Mouse (Mus musculus): ENCODE measurements around the gene Spns2.
"Not testable (repeated sequence)": the region's sequence is repeated elsewhere in the genome, so short reads cannot be mapped to it uniquely, and the experiment has no call there.

Spns2 gene

GRCm38 (mm10) chr11:72436271-72436670 lies 53.4 kb downstream of the Spns2 start:
- no peak for DNase-seq (ENCODE audit: low spot score in 2 of 2)

GRCm38 (mm10) chr11:72435694-72436045 lies 54.0 kb downstream of the Spns2 start:
- no peak for DNase-seq (ENCODE audit: low spot score in 2 of 2)

- no peak for DNase-seq (ENCODE audit: low spot score in 2 of 2)
These were observed 54.6 kb downstream of the Spns2 start, which contains the start of gene Ggt6 for GRCm38 (mm10) chr11:72434963-72435693. Ggt6 (plus strand) TSS chr11:72435526.

GRCm38 (mm10) chr11:72430311-72431068 lies 59.2 kb downstream of the Spns2 start:
- not testable (repeated sequence) for DNase-seq (ENCODE audit: low spot score in 2 of 2)

- peak; percentile 47 to 67 for DNase-seq (ENCODE audit: low spot score in 2 of 2)
These were observed 60.4 kb downstream of the Spns2 start for GRCm38 (mm10) chr11:72429288-72429690.

GRCm38 (mm10) chr11:72428694-72429093 lies 61.0 kb downstream of the Spns2 start:
- peak; percentile 59 to 78 for DNase-seq (ENCODE audit: low spot score in 2 of 2)

GRCm38 (mm10) chr11:72426884-72427283 lies 62.8 kb downstream of the Spns2 start:
- DNase-seq (ENCODE audit: low spot score in 2 of 2): no peak

GRCm38 (mm10) chr11:72425201-72425600 lies 64.5 kb downstream of the Spns2 start:
- no peak for DNase-seq (ENCODE audit: low spot score in 2 of 2)

- DNase-seq (ENCODE audit: low spot score in 2 of 2): no peak
These were observed 66.0 kb downstream of the Spns2 start for GRCm38 (mm10) chr11:72423686-72424085.

- DNase-seq (ENCODE audit: low spot score in 2 of 2): no peak
These were observed 68.0 kb downstream of the Spns2 start for GRCm38 (mm10) chr11:72421518-72422278.

GRCm38 (mm10) chr11:72420460-72421122 lies 69.1 kb downstream of the Spns2 start:
- no peak for DNase-seq (ENCODE audit: low spot score in 2 of 2)

GRCm38 (mm10) chr11:72419006-72419405 lies 70.7 kb downstream of the Spns2 start:
- no peak for DNase-seq (ENCODE audit: low spot score in 2 of 2)

GRCm38 (mm10) chr11:72418227-72418626 lies 71.5 kb downstream of the Spns2 start:
- no peak for DNase-seq (ENCODE audit: low spot score in 2 of 2)

- no peak for DNase-seq (ENCODE audit: low spot score in 2 of 2)
These were observed 72.3 kb downstream of the Spns2 start for GRCm38 (mm10) chr11:72417376-72417775.

GRCm38 (mm10) chr11:72416666-72417065 lies 73.0 kb downstream of the Spns2 start:
- no peak for DNase-seq (ENCODE audit: low spot score in 2 of 2)

GRCm38 (mm10) chr11:72415155-72415554 lies 74.5 kb downstream of the Spns2 start:
- DNase-seq (ENCODE audit: low spot score in 2 of 2): no peak

- DNase-seq (ENCODE audit: low spot score in 2 of 2): no peak
These were observed 76.0 kb downstream of the Spns2 start for GRCm38 (mm10) chr11:72413601-72414190.

- no peak for DNase-seq (ENCODE audit: low spot score in 2 of 2)
These were observed 76.7 kb downstream of the Spns2 start for GRCm38 (mm10) chr11:72413016-72413415.

- no peak for DNase-seq (ENCODE audit: low spot score in 2 of 2)
These were observed 77.8 kb downstream of the Spns2 start for GRCm38 (mm10) chr11:72411945-72412344.

GRCm38 (mm10) chr11:72411093-72411921 lies 78.4 kb downstream of the Spns2 start, which contains the start of gene Smtnl2:
Smtnl2 (minus strand) TSS chr11:72411713.
- peak; percentile 23 to 31 for DNase-seq (ENCODE audit: low spot score in 2 of 2)
